Mouse (Mus musculus): Measurements from ENCODE around the gene Uvssa. TPM values are rescaled to one million over a fixed set of nuclear protein-coding genes. Genes with fewer than 3 reads are reported as not detected.

Gene Uvssa
- polyA plus RNA-seq, 1 experiment from 2014 or later, result 7.9 TPM

- H3K36me3 ChIP-seq (ENCODE audit: control insufficient read depth, insufficient read depth, low read length), result no peaks in the 10 kb centered on the region
- H3K27ac ChIP-seq (ENCODE audit: low read depth, low read length), result no peak overlapping the region
- no peak overlapping the region for H3K4me2 ChIP-seq (replicated peaks; ENCODE audit: low read depth, low read length)
These were observed 34.8 kb upstream of the Uvssa start for GRCm38 (mm10) chr5:33343571-33343970.

GRCm38 (mm10) chr5:33344070-33344469 is 34.3 kb upstream of the Uvssa start:
- 96% methylated on average over 3 of the region's 3 CpGs for WGBS
- H3K4me1 ChIP-seq (replicated peaks; ENCODE audit: control insufficient read depth, insufficient read depth, low read length), result no peaks in the 10 kb centered on the region

More at GRCm38 (mm10) chr5:33343571-33343970, 34.8 kb upstream of the Uvssa start:
- H3K4me1 ChIP-seq (replicated peaks; ENCODE audit: control insufficient read depth, insufficient read depth, low read length), result no peaks in the 10 kb centered on the region
- no peaks in the 10 kb centered on the region for H3K9me3 ChIP-seq (ENCODE audit: control insufficient read depth, low read length)
- no peak for DNase-seq (ENCODE audit: low spot score)
- H3K27me3 ChIP-seq (ENCODE audit: control insufficient read depth, insufficient read depth, low read length), result no peaks in the 10 kb centered on the region
- no peak overlapping the region for H3K4me3 ChIP-seq (ENCODE audit: low read depth, low read length)
- no peak overlapping the region for H3K9ac ChIP-seq (ENCODE audit: low read depth, low read length)
- no peak for ATAC-seq (ENCODE audit: low FRiP score)

GRCm38 (mm10) chr5:33347620-33348019 is 30.7 kb upstream of the Uvssa start:
- no peaks in the 10 kb centered on the region for H3K4me1 ChIP-seq (replicated peaks; ENCODE audit: control insufficient read depth, insufficient read depth, low read length)
- no peak overlapping the region for H3K4me2 ChIP-seq (replicated peaks; ENCODE audit: low read depth, low read length)
- H3K27me3 ChIP-seq (ENCODE audit: control insufficient read depth, insufficient read depth, low read length), result no peaks in the 10 kb centered on the region
- no peaks in the 10 kb centered on the region for H3K36me3 ChIP-seq (ENCODE audit: control insufficient read depth, insufficient read depth, low read length)
- no peak overlapping the region for H3K9ac ChIP-seq (ENCODE audit: low read depth, low read length)
- no peak overlapping the region for H3K4me3 ChIP-seq (ENCODE audit: low read depth, low read length)
- DNase-seq (ENCODE audit: low spot score), result no peak
- ATAC-seq (ENCODE audit: low FRiP score), result no peak
- H3K9me3 ChIP-seq (ENCODE audit: control insufficient read depth, low read length), result no peaks in the 10 kb centered on the region
- H3K27ac ChIP-seq (ENCODE audit: low read depth, low read length), result no peak overlapping the region
- 82% methylated on average over 3 of the region's 3 CpGs for WGBS

More at GRCm38 (mm10) chr5:33344070-33344469, 34.3 kb upstream of the Uvssa start:
- no peak overlapping the region for H3K4me3 ChIP-seq (ENCODE audit: low read depth, low read length)
- H3K27me3 ChIP-seq (ENCODE audit: control insufficient read depth, insufficient read depth, low read length), result no peaks in the 10 kb centered on the region
- DNase-seq (ENCODE audit: low spot score) (no peak), ATAC-seq (ENCODE audit: low FRiP score) (no peak)
- H3K27ac ChIP-seq (ENCODE audit: low read depth, low read length), result no peak overlapping the region
- H3K36me3 ChIP-seq (ENCODE audit: control insufficient read depth, insufficient read depth, low read length), result no peaks in the 10 kb centered on the region
- H3K4me2 ChIP-seq (replicated peaks; ENCODE audit: low read depth, low read length), result no peak overlapping the region
- no peak overlapping the region for H3K9ac ChIP-seq (ENCODE audit: low read depth, low read length)
- no peaks in the 10 kb centered on the region for H3K9me3 ChIP-seq (ENCODE audit: control insufficient read depth, low read length)

- Histone ChIP-seq H3K27me3 (ENCODE audit: control insufficient read depth, insufficient read depth, low read length) (no peaks in the 10 kb centered on the region), H3K9ac (ENCODE audit: low read depth, low read length) (no peak overlapping the region), H3K36me3 (ENCODE audit: control insufficient read depth, insufficient read depth, low read length) (no peaks in the 10 kb centered on the region), H3K4me1 (replicated peaks; ENCODE audit: control insufficient read depth, insufficient read depth, low read length) (no peaks in the 10 kb centered on the region), H3K4me2 (replicated peaks; ENCODE audit: low read depth, low read length) (no peak overlapping the region), H3K4me3 (ENCODE audit: low read depth, low read length) (no peak overlapping the region), H3K27ac (ENCODE audit: low read depth, low read length) (no peak overlapping the region), H3K9me3 (ENCODE audit: control insufficient read depth, low read length) (no peaks in the 10 kb centered on the region)
- DNase-seq (ENCODE audit: low spot score) (no peak), ATAC-seq (ENCODE audit: low FRiP score) (no peak)
- 95% methylated on average over 5 of the region's 5 CpGs for WGBS
These were observed 29.1 kb upstream of the Uvssa start for GRCm38 (mm10) chr5:33349205-33349604.

GRCm38 (mm10) chr5:33349706-33350105 is 28.6 kb upstream of the Uvssa start:
- no peaks in the 10 kb centered on the region for H3K9me3 ChIP-seq (ENCODE audit: control insufficient read depth, low read length)
- no peaks in the 10 kb centered on the region for H3K27me3 ChIP-seq (ENCODE audit: control insufficient read depth, insufficient read depth, low read length)
- no peak overlapping the region for H3K4me3 ChIP-seq (ENCODE audit: low read depth, low read length)
- H3K9ac ChIP-seq (ENCODE audit: low read depth, low read length), result no peak overlapping the region
- ATAC-seq (ENCODE audit: low FRiP score) (no peak), DNase-seq (ENCODE audit: low spot score) (no peak)
- H3K4me2 ChIP-seq (replicated peaks; ENCODE audit: low read depth, low read length), result no peak overlapping the region
- WGBS, result 78% methylated on average over 4 of the region's 4 CpGs
- no peaks in the 10 kb centered on the region for H3K4me1 ChIP-seq (replicated peaks; ENCODE audit: control insufficient read depth, insufficient read depth, low read length)
- no peaks in the 10 kb centered on the region for H3K36me3 ChIP-seq (ENCODE audit: control insufficient read depth, insufficient read depth, low read length)
- no peak overlapping the region for H3K27ac ChIP-seq (ENCODE audit: low read depth, low read length)

- Histone ChIP-seq H3K27me3 (ENCODE audit: control insufficient read depth, insufficient read depth, low read length) (no peaks in the 10 kb centered on the region), H3K27ac (ENCODE audit: low read depth, low read length) (no peak overlapping the region), H3K9ac (ENCODE audit: low read depth, low read length) (no peak overlapping the region), H3K36me3 (ENCODE audit: control insufficient read depth, insufficient read depth, low read length) (no peaks in the 10 kb centered on the region), H3K4me1 (replicated peaks; ENCODE audit: control insufficient read depth, insufficient read depth, low read length) (no peaks in the 10 kb centered on the region), H3K4me2 (replicated peaks; ENCODE audit: low read depth, low read length) (no peak overlapping the region), H3K9me3 (ENCODE audit: control insufficient read depth, low read length) (no peaks in the 10 kb centered on the region), H3K4me3 (ENCODE audit: low read depth, low read length) (no peak overlapping the region)
- ATAC-seq (ENCODE audit: low FRiP score) (no peak), DNase-seq (ENCODE audit: low spot score) (no peak)
- 94% methylated on average over 3 of the region's 3 CpGs for WGBS
These were observed 26.6 kb upstream of the Uvssa start for GRCm38 (mm10) chr5:33351556-33352272.

- WGBS, result 88% methylated on average over 8 of the region's 8 CpGs
- Histone ChIP-seq H3K27ac (ENCODE audit: low read depth, low read length) (no peak overlapping the region), H3K9me3 (ENCODE audit: control insufficient read depth, low read length) (no peaks in the 10 kb centered on the region), H3K27me3 (ENCODE audit: control insufficient read depth, insufficient read depth, low read length) (no peaks in the 10 kb centered on the region), H3K9ac (ENCODE audit: low read depth, low read length) (no peak overlapping the region), H3K4me1 (replicated peaks; ENCODE audit: control insufficient read depth, insufficient read depth, low read length) (no peaks in the 10 kb centered on the region), H3K4me3 (ENCODE audit: low read depth, low read length) (no peak overlapping the region), H3K4me2 (replicated peaks; ENCODE audit: low read depth, low read length) (no peak overlapping the region), H3K36me3 (ENCODE audit: control insufficient read depth, insufficient read depth, low read length) (no peaks in the 10 kb centered on the region)
- DNase-seq (ENCODE audit: low spot score), result no peak
- no peak for ATAC-seq (ENCODE audit: low FRiP score)
These were observed 26.1 kb upstream of the Uvssa start for GRCm38 (mm10) chr5:33352273-33352645.

- ATAC-seq (ENCODE audit: low FRiP score), result no peak
- Histone ChIP-seq H3K4me3 (ENCODE audit: low read depth, low read length) (no peak overlapping the region), H3K27ac (ENCODE audit: low read depth, low read length) (no peak overlapping the region), H3K27me3 (ENCODE audit: control insufficient read depth, insufficient read depth, low read length) (no peaks in the 10 kb centered on the region), H3K9me3 (ENCODE audit: control insufficient read depth, low read length) (no peaks in the 10 kb centered on the region), H3K4me2 (replicated peaks; ENCODE audit: low read depth, low read length) (no peak overlapping the region), H3K9ac (ENCODE audit: low read depth, low read length) (no peak overlapping the region), H3K4me1 (replicated peaks; ENCODE audit: control insufficient read depth, insufficient read depth, low read length) (no peaks in the 10 kb centered on the region), H3K36me3 (ENCODE audit: control insufficient read depth, insufficient read depth, low read length) (no peaks in the 10 kb centered on the region)
- no peak for DNase-seq (ENCODE audit: low spot score)
- WGBS, result 84% methylated on average over 3 of the region's 3 CpGs
These were observed 25.3 kb upstream of the Uvssa start for GRCm38 (mm10) chr5:33353011-33353410.

- no peak for DNase-seq (ENCODE audit: low spot score)
- H3K4me3 ChIP-seq (ENCODE audit: low read depth, low read length), result no peak overlapping the region
- no peak overlapping the region for H3K27ac ChIP-seq (ENCODE audit: low read depth, low read length)
- H3K36me3 ChIP-seq (ENCODE audit: control insufficient read depth, insufficient read depth, low read length), result peaks cover 2% of the 10 kb centered on the region; the same call in 1 of the 2 replicates
- 97% methylated on average over 1 of the region's 1 CpGs for WGBS
- H3K4me2 ChIP-seq (replicated peaks; ENCODE audit: low read depth, low read length), result no peak overlapping the region
- ATAC-seq (ENCODE audit: low FRiP score), result no peak
- no peaks in the 10 kb centered on the region for H3K4me1 ChIP-seq (replicated peaks; ENCODE audit: control insufficient read depth, insufficient read depth, low read length)
- no peaks in the 10 kb centered on the region for H3K27me3 ChIP-seq (ENCODE audit: control insufficient read depth, insufficient read depth, low read length)
- H3K9me3 ChIP-seq (ENCODE audit: control insufficient read depth, low read length), result no peaks in the 10 kb centered on the region
- H3K9ac ChIP-seq (ENCODE audit: low read depth, low read length), result no peak overlapping the region
These were observed 20.9 kb upstream of the Uvssa start for GRCm38 (mm10) chr5:33357494-33357893.
